Mouse (Mus musculus): ENCODE measurements around the gene Nppc. TPM values are rescaled to one million over a fixed set of nuclear protein-coding genes. Genes with fewer than 3 reads are reported as not detected.

Nppc gene
- polyA plus RNA-seq, 1 experiment from 2014 or later, result 3.6 TPM

DNA sequence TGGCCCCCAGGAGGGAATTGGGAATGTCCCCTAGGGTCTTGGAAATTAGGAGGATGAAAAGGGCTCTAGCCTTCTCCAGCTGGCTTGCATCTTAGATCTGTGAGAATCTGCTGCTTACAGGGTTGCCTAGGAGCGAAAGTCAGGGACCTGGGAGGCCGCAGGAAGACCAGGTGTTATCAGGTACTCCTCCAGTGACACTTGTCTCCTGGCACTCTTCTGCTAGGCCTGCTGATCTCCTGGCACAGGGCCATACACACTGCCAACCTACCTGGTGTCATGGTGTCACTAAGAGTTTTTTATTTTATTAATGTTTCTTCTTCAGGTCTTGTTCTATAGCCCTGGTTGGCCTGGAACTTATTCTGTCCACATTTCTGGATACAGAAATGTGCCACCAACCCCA lies 5.3 kb downstream of the Nppc start:
- no peak overlapping the region for H3K4me3 ChIP-seq (ENCODE audit: low read length)
- no peak for ATAC-seq (ENCODE audit: low FRiP score, low TSS enrichment)
- no peaks in the 10 kb centered on the region for H3K36me3 ChIP-seq (ENCODE audit: insufficient read depth, low read length)
- no peak overlapping the region for H3K4me2 ChIP-seq (replicated peaks; ENCODE audit: low read depth, low read length)
- WGBS, result 77% methylated on average over 2 of the region's 2 CpGs
- H3K27ac ChIP-seq (ENCODE audit: low read length), result no peak overlapping the region
- H3K27me3 ChIP-seq (ENCODE audit: insufficient read depth, low read length), result peaks cover 28% of the 10 kb centered on the region
- no peak overlapping the region for H3K9ac ChIP-seq (replicated peaks; ENCODE audit: low read length)
- peaks cover 4% of the 10 kb centered on the region for H3K4me1 ChIP-seq (ENCODE audit: insufficient read depth, low read length)
- no peaks in the 10 kb centered on the region for H3K9me3 ChIP-seq (ENCODE audit: low read length)

DNA sequence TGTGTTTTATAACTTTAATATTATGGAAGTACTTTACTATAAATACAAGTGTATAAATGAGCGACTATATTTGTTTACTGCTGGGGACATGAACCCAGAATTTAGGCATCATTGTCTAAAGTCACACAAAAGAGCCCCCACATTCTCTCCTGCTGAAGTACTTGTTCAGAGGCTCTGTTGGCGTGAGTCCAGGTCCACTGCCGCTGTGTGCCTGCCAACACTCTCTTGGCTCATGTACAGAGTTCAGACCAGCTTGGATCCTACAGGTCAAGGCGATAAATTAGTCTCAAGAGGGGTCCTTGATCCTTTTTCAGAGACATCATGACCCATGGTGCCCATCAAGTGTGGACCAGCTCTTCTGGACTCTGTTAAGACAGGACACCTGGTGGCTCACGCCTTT lies 13.3 kb downstream of the Nppc start:
- no peak for ATAC-seq (ENCODE audit: low FRiP score, low TSS enrichment)
- H3K9me3 ChIP-seq (ENCODE audit: low read length), result no peaks in the 10 kb centered on the region
- no peak overlapping the region for H3K4me2 ChIP-seq (replicated peaks; ENCODE audit: low read depth, low read length)
- no peak overlapping the region for H3K9ac ChIP-seq (replicated peaks; ENCODE audit: low read length)
- no peak overlapping the region for H3K27ac ChIP-seq (ENCODE audit: low read length)
- H3K4me3 ChIP-seq (ENCODE audit: low read length), result no peak overlapping the region
- H3K4me1 ChIP-seq (ENCODE audit: insufficient read depth, low read length), result no peaks in the 10 kb centered on the region
- H3K36me3 ChIP-seq (ENCODE audit: insufficient read depth, low read length), result no peaks in the 10 kb centered on the region
- H3K27me3 ChIP-seq (ENCODE audit: insufficient read depth, low read length), result no peaks in the 10 kb centered on the region
- WGBS, result 79% methylated on average over 5 of the region's 5 CpGs

DNA sequence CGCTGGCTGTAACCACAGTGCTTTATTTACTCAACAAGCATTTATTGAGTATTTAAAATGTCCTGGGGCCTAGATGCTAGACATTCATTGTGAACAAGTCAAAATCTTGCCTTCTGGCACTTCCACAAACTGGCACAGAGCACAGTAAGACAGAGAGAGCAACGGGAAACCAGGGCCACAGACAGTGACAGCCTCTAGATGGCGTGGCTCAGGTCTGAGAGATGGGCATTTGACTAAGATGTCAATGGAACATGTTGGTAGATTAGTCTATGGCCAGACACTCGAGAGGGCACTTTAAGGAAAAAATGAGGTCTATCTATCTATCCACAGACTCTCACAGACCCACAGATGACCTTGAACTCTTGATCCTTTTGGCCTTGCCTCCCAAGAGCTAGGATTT lies 17.7 kb downstream of the Nppc start:
- no peaks in the 10 kb centered on the region for H3K9me3 ChIP-seq (ENCODE audit: low read length)
- no peaks in the 10 kb centered on the region for H3K27me3 ChIP-seq (ENCODE audit: insufficient read depth, low read length)
- no peaks in the 10 kb centered on the region for H3K4me1 ChIP-seq (ENCODE audit: insufficient read depth, low read length)
- no peak overlapping the region for H3K27ac ChIP-seq (ENCODE audit: low read length)
- H3K4me2 ChIP-seq (replicated peaks; ENCODE audit: low read depth, low read length), result no peak overlapping the region
- no peak overlapping the region for H3K9ac ChIP-seq (replicated peaks; ENCODE audit: low read length)
- H3K4me3 ChIP-seq (ENCODE audit: low read length), result no peak overlapping the region
- 66% methylated on average over 4 of the region's 4 CpGs for WGBS
- H3K36me3 ChIP-seq (ENCODE audit: insufficient read depth, low read length), result no peaks in the 10 kb centered on the region
- ATAC-seq (ENCODE audit: low FRiP score, low TSS enrichment), result no peak

DNA sequence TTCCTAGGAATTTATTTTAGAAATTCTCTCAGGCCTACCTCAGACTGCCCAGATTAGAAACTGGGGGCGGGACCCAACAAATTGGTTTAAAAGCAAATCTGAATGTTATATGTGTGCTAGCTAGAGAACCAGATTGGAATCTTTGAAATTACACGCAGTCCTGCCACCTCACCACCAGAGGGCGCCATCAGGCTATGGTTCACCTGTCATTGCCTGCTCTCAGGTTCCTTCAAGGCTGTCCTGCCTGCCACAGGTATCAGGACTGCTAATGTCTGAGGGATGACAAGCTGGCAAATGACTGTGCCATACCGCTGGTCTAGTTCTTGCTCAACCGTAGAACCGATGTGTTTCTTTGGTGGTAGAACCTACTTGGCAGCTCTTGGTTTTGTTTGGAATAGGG lies 20.1 kb downstream of the Nppc start:
- Histone ChIP-seq H3K9me3 (ENCODE audit: low read length) (no peaks in the 10 kb centered on the region), H3K27me3 (ENCODE audit: insufficient read depth, low read length) (no peaks in the 10 kb centered on the region), H3K27ac (ENCODE audit: low read length) (no peak overlapping the region), H3K4me2 (replicated peaks; ENCODE audit: low read depth, low read length) (no peak overlapping the region), H3K36me3 (ENCODE audit: insufficient read depth, low read length) (no peaks in the 10 kb centered on the region), H3K4me1 (ENCODE audit: insufficient read depth, low read length) (no peaks in the 10 kb centered on the region), H3K9ac (replicated peaks; ENCODE audit: low read length) (no peak overlapping the region), H3K4me3 (ENCODE audit: low read length) (no peak overlapping the region)
- ATAC-seq (ENCODE audit: low FRiP score, low TSS enrichment), result no peak
- 15% methylated on average over 6 of the region's 6 CpGs for WGBS

DNA sequence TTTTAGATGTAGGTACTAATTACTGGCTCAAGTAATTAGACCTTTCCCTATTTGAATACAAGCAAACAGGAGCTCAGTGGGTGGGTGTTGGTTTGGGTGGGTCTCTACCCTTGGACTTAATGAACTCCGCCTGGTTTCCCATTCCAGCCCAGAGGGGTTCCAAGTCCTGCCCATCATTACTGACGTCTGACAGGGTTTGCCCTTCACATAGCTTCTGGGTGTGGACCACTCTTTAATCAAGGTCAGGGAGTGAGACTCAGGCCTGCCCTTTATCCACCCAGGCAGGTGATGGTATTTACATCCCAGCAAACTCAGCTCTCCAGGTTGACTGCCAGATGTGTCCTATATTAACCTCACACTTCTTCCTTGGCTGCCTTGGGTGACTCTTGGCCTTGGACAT lies 22.9 kb downstream of the Nppc start:
- Histone ChIP-seq H3K4me2 (replicated peaks; ENCODE audit: low read depth, low read length) (no peak overlapping the region), H3K27me3 (ENCODE audit: insufficient read depth, low read length) (no peaks in the 10 kb centered on the region), H3K4me3 (ENCODE audit: low read length) (no peak overlapping the region), H3K27ac (ENCODE audit: low read length) (no peak overlapping the region), H3K9me3 (ENCODE audit: low read length) (no peaks in the 10 kb centered on the region), H3K36me3 (ENCODE audit: insufficient read depth, low read length) (no peaks in the 10 kb centered on the region), H3K9ac (replicated peaks; ENCODE audit: low read length) (no peak overlapping the region), H3K4me1 (ENCODE audit: insufficient read depth, low read length) (no peaks in the 10 kb centered on the region)
- ATAC-seq (ENCODE audit: low FRiP score, low TSS enrichment), result no peak
- WGBS, result 49% methylated on average over 2 of the region's 2 CpGs

DNA sequence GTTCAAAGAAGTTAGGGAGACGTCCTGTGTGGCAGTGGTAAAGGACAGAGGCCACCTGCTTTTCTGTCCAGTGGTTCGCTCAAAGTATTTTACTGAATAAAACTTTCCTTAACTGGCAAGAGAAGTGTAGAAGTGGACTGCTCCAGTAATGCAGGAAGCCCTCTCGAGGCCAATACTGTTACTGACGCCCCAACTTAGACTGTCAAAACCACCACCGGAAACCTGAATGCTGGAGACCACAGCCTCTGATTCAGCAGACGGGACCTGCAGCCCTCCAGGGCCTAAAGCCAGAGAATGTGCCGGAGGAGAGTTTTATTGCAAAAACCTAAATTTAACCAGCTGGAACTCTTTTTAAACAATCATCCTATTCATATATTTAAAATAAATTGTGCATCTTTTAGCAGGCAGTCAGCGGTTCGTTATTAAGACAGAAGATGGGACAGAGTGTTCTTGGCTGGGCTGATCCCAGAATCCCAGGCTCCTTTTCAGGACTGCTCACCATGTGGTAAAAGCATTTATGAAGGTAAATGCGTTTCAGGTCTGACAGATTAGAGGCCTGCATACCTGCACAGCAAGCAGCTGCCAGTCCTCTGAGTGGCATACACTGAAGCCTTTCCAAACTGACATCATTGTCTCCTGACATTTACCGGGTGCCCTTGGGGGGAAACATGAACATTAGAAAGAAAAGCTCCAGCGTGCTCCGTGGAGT lies 27.1 kb downstream of the Nppc start:
- Histone ChIP-seq H3K4me2 (replicated peaks; ENCODE audit: low read depth, low read length) (no peak overlapping the region), H3K27ac (ENCODE audit: low read length) (no peak overlapping the region), H3K9ac (replicated peaks; ENCODE audit: low read length) (no peak overlapping the region), H3K4me3 (ENCODE audit: low read length) (no peak overlapping the region), H3K4me1 (ENCODE audit: insufficient read depth, low read length) (no peaks in the 10 kb centered on the region), H3K9me3 (ENCODE audit: low read length) (no peaks in the 10 kb centered on the region), H3K36me3 (ENCODE audit: insufficient read depth, low read length) (no peaks in the 10 kb centered on the region), H3K27me3 (ENCODE audit: insufficient read depth, low read length) (no peaks in the 10 kb centered on the region)
- ATAC-seq (ENCODE audit: low FRiP score, low TSS enrichment), result no peak
- 64% methylated on average over 13 of the region's 13 CpGs for WGBS

DNA sequence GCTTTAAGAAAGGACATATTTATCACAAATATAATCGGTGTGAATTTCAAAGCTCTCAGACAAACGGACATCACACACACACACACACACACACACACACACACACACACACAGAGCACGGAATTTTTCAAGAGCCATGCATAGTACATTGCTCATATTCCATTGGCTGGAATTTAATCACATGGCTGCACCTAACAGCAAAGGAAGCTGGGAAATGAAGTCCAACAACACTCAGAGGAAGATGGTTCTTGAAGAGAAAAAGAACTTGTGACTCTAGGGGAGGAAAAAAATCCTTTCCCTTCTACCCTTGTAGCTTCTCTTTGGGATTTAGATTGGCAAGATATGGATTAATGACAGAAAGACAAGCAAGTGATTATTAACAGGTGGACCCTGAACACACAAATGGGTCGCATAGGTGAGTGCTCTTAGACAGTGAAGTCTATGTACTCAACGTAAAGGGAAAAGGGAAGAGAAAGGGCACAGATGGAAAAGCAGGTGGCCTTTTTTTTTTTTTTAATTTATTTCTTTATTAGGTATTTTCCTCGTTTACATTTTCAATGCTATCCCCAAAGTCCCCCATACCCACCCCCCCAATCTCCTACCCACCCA lies 35.5 kb downstream of the Nppc start:
- Histone ChIP-seq H3K36me3 (ENCODE audit: insufficient read depth, low read length) (no peaks in the 10 kb centered on the region), H3K9me3 (ENCODE audit: low read length) (no peaks in the 10 kb centered on the region), H3K27me3 (ENCODE audit: insufficient read depth, low read length) (no peaks in the 10 kb centered on the region), H3K27ac (ENCODE audit: low read length) (no peak overlapping the region), H3K9ac (replicated peaks; ENCODE audit: low read length) (no peak overlapping the region), H3K4me1 (ENCODE audit: insufficient read depth, low read length) (peaks cover 12% of the 10 kb centered on the region), H3K4me3 (ENCODE audit: low read length) (no peak overlapping the region), H3K4me2 (replicated peaks; ENCODE audit: low read depth, low read length) (peak overlapping the region; percentile 19)
- ATAC-seq (ENCODE audit: low FRiP score, low TSS enrichment), result peak; percentile 40; the same call in 1 of the 2 replicates
- WGBS, result 57% methylated on average over 6 of the region's 6 CpGs

DNA sequence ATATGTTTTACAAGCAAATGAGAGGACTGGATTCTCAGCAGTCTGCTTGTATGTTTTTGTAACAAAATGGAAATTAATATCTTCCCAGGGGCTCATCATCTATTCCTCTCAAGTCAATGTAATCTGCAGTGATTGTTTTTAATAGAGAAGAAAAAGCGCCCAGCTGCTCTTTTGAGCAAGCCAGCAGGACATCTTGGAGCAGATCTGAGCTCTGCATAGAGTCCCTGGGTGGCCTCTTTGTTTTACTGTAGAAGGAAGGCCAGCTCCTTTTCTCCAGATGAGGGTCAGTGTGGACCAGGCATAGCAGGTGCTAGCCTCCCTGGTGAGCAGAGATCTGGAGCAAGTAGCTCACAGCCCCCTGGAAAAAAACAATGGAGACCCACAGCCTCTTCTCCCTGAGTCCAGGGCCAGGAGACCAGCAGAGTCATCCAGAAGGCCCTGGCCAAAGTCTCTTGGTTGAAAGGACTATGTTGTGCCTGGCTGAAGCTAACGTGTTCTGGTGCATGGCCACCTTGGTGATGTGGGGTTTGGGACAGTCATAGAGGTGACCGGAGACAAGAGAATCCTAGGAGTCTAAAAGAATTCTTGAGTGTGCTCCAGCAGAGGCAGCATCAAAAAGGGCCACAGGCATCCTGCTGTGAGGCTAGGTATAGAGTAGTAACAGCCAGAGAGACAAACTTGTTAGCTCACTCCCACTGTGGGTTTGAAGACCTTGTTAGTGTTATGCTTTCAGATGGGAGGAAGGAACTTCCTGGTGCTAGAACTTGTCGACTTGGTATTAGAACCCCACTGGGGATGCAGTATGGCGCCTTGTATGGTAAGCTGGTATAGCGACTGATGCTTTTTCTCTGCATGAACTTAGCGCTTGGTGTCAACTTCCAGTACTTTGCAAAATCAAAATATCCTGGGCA lies 36.3 kb downstream of the Nppc start:
- no peak for ATAC-seq (ENCODE audit: low FRiP score, low TSS enrichment)
- H3K9ac ChIP-seq (replicated peaks; ENCODE audit: low read length), result no peak overlapping the region
- no peaks in the 10 kb centered on the region for H3K27me3 ChIP-seq (ENCODE audit: insufficient read depth, low read length)
- peak overlapping the region; percentile 19 for H3K4me2 ChIP-seq (replicated peaks; ENCODE audit: low read depth, low read length)
- H3K36me3 ChIP-seq (ENCODE audit: insufficient read depth, low read length), result no peaks in the 10 kb centered on the region
- H3K4me1 ChIP-seq (ENCODE audit: insufficient read depth, low read length), result peaks cover 12% of the 10 kb centered on the region
- no peak overlapping the region for H3K4me3 ChIP-seq (ENCODE audit: low read length)
- 71% methylated on average over 7 of the region's 7 CpGs for WGBS
- no peak overlapping the region for H3K27ac ChIP-seq (ENCODE audit: low read length)
- no peaks in the 10 kb centered on the region for H3K9me3 ChIP-seq (ENCODE audit: low read length)

DNA sequence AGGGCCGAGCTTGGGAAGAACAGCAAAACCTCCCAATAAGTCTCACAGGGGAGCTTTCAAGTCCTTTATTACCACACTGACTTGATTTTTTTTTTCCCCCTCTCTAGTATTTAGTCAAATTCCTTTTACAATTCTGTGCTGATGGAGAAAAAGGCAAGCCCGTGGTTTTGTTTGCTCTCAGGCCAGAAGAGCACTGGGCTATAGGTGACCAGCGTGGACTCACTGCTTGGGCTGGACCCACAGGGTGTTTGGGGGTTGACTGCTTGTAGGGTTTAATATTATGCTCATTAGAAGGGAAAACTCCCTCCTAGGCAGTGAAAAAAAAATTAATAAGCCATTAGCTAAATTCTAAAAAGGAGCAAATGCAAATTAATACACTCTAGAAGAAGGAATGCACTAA lies 36.9 kb downstream of the Nppc start:
- Histone ChIP-seq H3K27me3 (ENCODE audit: insufficient read depth, low read length) (no peaks in the 10 kb centered on the region), H3K4me1 (ENCODE audit: insufficient read depth, low read length) (peaks cover 12% of the 10 kb centered on the region), H3K4me2 (replicated peaks; ENCODE audit: low read depth, low read length) (no peak overlapping the region), H3K4me3 (ENCODE audit: low read length) (no peak overlapping the region), H3K9ac (replicated peaks; ENCODE audit: low read length) (no peak overlapping the region), H3K36me3 (ENCODE audit: insufficient read depth, low read length) (no peaks in the 10 kb centered on the region), H3K9me3 (ENCODE audit: low read length) (no peaks in the 10 kb centered on the region), H3K27ac (ENCODE audit: low read length) (peak overlapping the region; percentile 52; the same call in 1 of the 2 replicates)
- WGBS, result 46% methylated on average over 3 of the region's 3 CpGs
- no peak for ATAC-seq (ENCODE audit: low FRiP score, low TSS enrichment)

Measured in kidney, embryonic 16.5 days (tissue).